Mouse (Mus musculus) forebrain, embryonic 13.5 days (tissue): ENCODE measurements around the gene Scrn1. TPM values are rescaled to one million over a fixed set of nuclear protein-coding genes. Genes with fewer than 3 reads are reported as not detected.

Experiments used
- ATAC-seq: fragments of 200-750 bp; cut with Nextera tagmentation; 2 replicates; pipeline ENCODE4 v1.8.0; 2017
- H3K27ac ChIP-seq: fragments of 300-500 bp; sonication (generic); 2 replicates; pipeline ENCODE4 v1.5.1; 2015; ENCODE audit warnings: inconsistent platforms, mild to moderate bottlenecking, moderate library complexity
- H3K27me3 ChIP-seq: fragments of 300-500 bp; sonication (generic); 2 replicates; pipeline ENCODE4 v1.6.1; 2015; ENCODE audit warnings: mild to moderate bottlenecking, inconsistent platforms
- H3K36me3 ChIP-seq: fragments of 300-500 bp; sonication (generic); 2 replicates; pipeline ENCODE4 v1.6.1; 2015; ENCODE audit warnings: mild to moderate bottlenecking, inconsistent platforms; ENCODE audit not compliant: poor library complexity, severe bottlenecking
- H3K4me1 ChIP-seq: fragments of 300-500 bp; sonication (generic); 2 replicates; pipeline ENCODE4 v1.6.1; 2015; ENCODE audit warnings: inconsistent platforms
- H3K4me2 ChIP-seq: fragments of 300-500 bp; sonication (generic); 2 replicates; pipeline ENCODE4 v1.6.1; 2015; ENCODE audit warnings: inconsistent platforms, mild to moderate bottlenecking, moderate library complexity
- H3K4me3 ChIP-seq: fragments of 300-500 bp; sonication (generic); 2 replicates; pipeline ENCODE4 v1.5.1; 2015; ENCODE audit warnings: mild to moderate bottlenecking, inconsistent platforms
- H3K9ac ChIP-seq: fragments of 300-500 bp; sonication (generic); 2 replicates; pipeline ENCODE4 v1.6.1; 2015; ENCODE audit warnings: mild to moderate bottlenecking, inconsistent platforms
- H3K9me3 ChIP-seq: fragments of 300-500 bp; sonication (generic); replicated peaks from 2 replicates; pipeline ENCODE4 v1.6.1; 2016; ENCODE audit warnings: inconsistent platforms
- WGBS: fragments of 180-500 bp; shearing (Covaris S2); methylation state at CpG from one replicate; pipeline ENCODE4 v1.1.7; 2015; 5-methylcytosine and 5-hydroxymethylcytosine counted together
- polyA plus RNA-seq: library from polyadenylated mRNA; unstranded; fragments of >200 nt; fragmentation: Nextera tagmentation; extraction: Ambion mirVana; gene quantifications from 2 replicates; pipeline ENCODE4 v1.2.1, GENCODE M21; 2015

The Scrn1 gene
- polyA plus RNA-seq, 1 experiment from 2014 or later = 129 TPM

- Histone ChIP-seq H3K9ac (peak overlapping the region; percentile 68), H3K4me2 (peak overlapping the region; percentile 79), H3K27me3 (no peaks in the 10 kb centered on the region), H3K4me1 (peaks cover 53% of the 10 kb centered on the region), H3K4me3 (peak overlapping the region; percentile 49), H3K36me3 (no peaks in the 10 kb centered on the region), H3K9me3 (no peaks in the 10 kb centered on the region), H3K27ac (0 out of 2 replicates have a peak overlapping the region, but pooled peaks have one; percentile 44)
- ATAC-seq = peak; percentile 93
- under 1% methylated on average over 20 of the region's 20 CpGs for WGBS
Measured at GRCm38 (mm10) chr6:54592938-54593535, 26.7 kb upstream of the Scrn1 start.

DNA sequence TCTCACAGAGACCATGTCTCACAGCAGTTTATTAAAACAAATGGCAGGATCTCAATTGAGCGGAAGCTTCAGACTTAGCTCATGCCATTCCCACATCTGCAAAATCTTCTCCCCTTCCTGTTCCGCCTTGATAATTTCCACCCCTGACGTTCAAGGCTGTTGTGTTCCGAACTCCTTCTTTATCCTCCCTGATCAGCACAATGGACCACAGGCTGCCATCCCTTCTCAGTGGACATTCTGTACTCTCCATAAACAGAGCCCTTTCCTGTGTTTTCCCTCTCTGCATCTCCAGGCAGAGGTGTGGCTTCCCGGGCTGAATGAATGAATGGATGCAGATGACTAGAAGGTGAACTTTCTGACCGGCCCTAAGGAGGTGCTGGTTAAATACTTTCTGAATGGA, 25.5 kb upstream of the Scrn1 start:
- Histone ChIP-seq H3K27me3 (no peaks in the 10 kb centered on the region), H3K4me1 (peaks cover 42% of the 10 kb centered on the region), H3K4me2 (peak overlapping the region; percentile 44), H3K4me3 (peak overlapping the region; percentile 15; the same call in 1 of the 2 replicates), H3K27ac (no peak overlapping the region), H3K9me3 (no peaks in the 10 kb centered on the region), H3K9ac (no peak overlapping the region; the same call in 1 of the 2 replicates), H3K36me3 (no peaks in the 10 kb centered on the region)
- ATAC-seq = no peak
- 41% methylated on average over 6 of the region's 6 CpGs for WGBS

DNA sequence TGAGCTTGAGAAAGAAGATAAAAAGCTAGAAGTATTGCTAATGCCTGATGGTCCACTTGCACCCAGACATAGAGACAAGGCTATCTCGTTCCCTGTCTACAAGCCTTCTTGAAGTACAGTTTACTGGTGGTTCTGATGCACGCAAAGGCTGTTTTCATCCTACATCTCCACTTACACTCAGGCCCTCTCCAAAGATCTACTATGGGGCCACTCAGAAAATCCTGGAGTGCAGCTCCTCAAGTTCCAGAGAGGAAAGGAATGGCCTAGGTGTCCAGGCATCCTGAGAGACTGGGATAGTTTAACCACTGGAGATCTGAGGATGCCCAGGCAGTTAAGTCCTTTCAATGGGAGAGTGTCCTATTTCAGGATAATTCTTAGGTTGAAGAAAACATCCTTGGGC, 24.4 kb upstream of the Scrn1 start:
- ATAC-seq = no peak
- Histone ChIP-seq H3K9me3 (no peaks in the 10 kb centered on the region), H3K27me3 (no peaks in the 10 kb centered on the region), H3K4me3 (no peak overlapping the region), H3K36me3 (no peaks in the 10 kb centered on the region), H3K4me1 (peaks cover 31% of the 10 kb centered on the region), H3K9ac (no peak overlapping the region), H3K27ac (no peak overlapping the region), H3K4me2 (no peak overlapping the region)
- 95% methylated on average over 2 of the region's 2 CpGs for WGBS

DNA sequence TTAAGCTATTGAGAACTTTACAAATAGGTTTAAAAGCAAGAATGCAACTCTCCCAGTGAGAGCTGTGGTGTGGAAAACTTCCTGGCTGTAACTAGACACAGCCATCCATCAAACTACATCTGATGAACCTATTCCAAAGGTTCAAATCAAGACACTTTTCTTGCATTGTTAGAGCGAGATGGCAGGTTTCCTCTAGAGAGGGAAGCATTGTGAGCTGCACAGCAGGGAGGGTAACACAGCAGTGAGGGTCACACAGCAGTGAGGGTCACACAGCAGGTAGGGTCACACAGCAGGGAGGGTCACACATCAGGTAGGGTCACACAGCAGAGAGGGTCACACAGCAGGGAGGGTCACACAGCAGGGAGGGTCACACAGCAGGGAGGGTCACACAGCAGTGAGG, 21.9 kb upstream of the Scrn1 start:
- no peak overlapping the region for H3K4me2 ChIP-seq
- no peaks in the 10 kb centered on the region for H3K27me3 ChIP-seq
- no peak overlapping the region for H3K9ac ChIP-seq
- ATAC-seq = no peak
- WGBS = 35% methylated on average over 1 of the region's 1 CpGs
- H3K4me1 ChIP-seq = peaks cover 19% of the 10 kb centered on the region
- no peaks in the 10 kb centered on the region for H3K9me3 ChIP-seq
- H3K4me3 ChIP-seq = no peak overlapping the region
- H3K36me3 ChIP-seq = no peaks in the 10 kb centered on the region
- no peak overlapping the region for H3K27ac ChIP-seq

- 92% methylated on average over 4 of the region's 4 CpGs for WGBS
- no peak for ATAC-seq
Measured at GRCm38 (mm10) chr6:54587683-54588082, 21.4 kb upstream of the Scrn1 start.

DNA sequence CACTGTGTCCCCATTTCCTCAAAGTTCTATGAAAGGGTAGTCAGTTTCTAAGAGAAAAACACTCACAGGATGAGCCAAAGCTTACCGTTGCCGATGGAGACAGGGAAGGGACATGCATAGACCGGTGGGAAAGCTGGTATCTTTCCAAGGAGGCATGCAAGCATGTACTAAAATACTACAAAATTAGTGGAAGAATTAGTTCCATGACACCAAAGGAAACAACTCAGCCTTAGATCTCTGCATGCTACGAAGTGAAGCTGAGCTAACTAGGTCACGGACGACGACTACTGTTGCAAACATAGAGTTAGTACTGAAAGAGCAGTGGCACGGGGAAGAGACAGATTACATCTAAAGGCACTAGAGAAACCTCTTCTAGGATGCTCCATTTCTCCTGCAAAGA, 20.6 kb upstream of the Scrn1 start:
- H3K9me3 ChIP-seq = no peaks in the 10 kb centered on the region
- WGBS = 76% methylated on average over 8 of the region's 8 CpGs
- no peak overlapping the region for H3K4me3 ChIP-seq
- no peak overlapping the region for H3K9ac ChIP-seq
- no peaks in the 10 kb centered on the region for H3K36me3 ChIP-seq
- ATAC-seq = no peak
- H3K4me1 ChIP-seq = peaks cover 13% of the 10 kb centered on the region
- no peak overlapping the region for H3K4me2 ChIP-seq
- H3K27me3 ChIP-seq = no peaks in the 10 kb centered on the region
- H3K27ac ChIP-seq = no peak overlapping the region

More at GRCm38 (mm10) chr6:54587683-54588082, 21.4 kb upstream of the Scrn1 start:
- H3K27ac ChIP-seq = no peak overlapping the region
- no peak overlapping the region for H3K4me2 ChIP-seq
- H3K4me1 ChIP-seq = peaks cover 19% of the 10 kb centered on the region
- no peak overlapping the region for H3K9ac ChIP-seq
- H3K27me3 ChIP-seq = no peaks in the 10 kb centered on the region
- no peak overlapping the region for H3K4me3 ChIP-seq
- H3K9me3 ChIP-seq = no peaks in the 10 kb centered on the region
- H3K36me3 ChIP-seq = no peaks in the 10 kb centered on the region

- H3K36me3 ChIP-seq = no peaks in the 10 kb centered on the region
- WGBS = 25% methylated on average over 2 of the region's 2 CpGs
- peaks cover 6% of the 10 kb centered on the region for H3K4me1 ChIP-seq
- H3K4me2 ChIP-seq = no peak overlapping the region
- H3K9ac ChIP-seq = no peak overlapping the region
- H3K27me3 ChIP-seq = no peaks in the 10 kb centered on the region
- no peaks in the 10 kb centered on the region for H3K9me3 ChIP-seq
- no peak overlapping the region for H3K4me3 ChIP-seq
- no peak for ATAC-seq
- H3K27ac ChIP-seq = no peak overlapping the region
Measured at GRCm38 (mm10) chr6:54586175-54586574, 19.9 kb upstream of the Scrn1 start.

- Histone ChIP-seq H3K4me1 (peaks cover 54% of the 10 kb centered on the region), H3K9me3 (no peaks in the 10 kb centered on the region), H3K36me3 (no peaks in the 10 kb centered on the region), H3K27ac (0 out of 2 replicates have a peak overlapping the region, but pooled peaks have one; percentile 45), H3K4me3 (no peak overlapping the region), H3K9ac (no peak overlapping the region), H3K4me2 (peak overlapping the region; percentile 36), H3K27me3 (no peaks in the 10 kb centered on the region)
- WGBS = 14% methylated on average over 6 of the region's 6 CpGs
- peak; percentile 44 for ATAC-seq
Measured at GRCm38 (mm10) chr6:54573218-54573955, 7.1 kb upstream of the Scrn1 start.

DNA sequence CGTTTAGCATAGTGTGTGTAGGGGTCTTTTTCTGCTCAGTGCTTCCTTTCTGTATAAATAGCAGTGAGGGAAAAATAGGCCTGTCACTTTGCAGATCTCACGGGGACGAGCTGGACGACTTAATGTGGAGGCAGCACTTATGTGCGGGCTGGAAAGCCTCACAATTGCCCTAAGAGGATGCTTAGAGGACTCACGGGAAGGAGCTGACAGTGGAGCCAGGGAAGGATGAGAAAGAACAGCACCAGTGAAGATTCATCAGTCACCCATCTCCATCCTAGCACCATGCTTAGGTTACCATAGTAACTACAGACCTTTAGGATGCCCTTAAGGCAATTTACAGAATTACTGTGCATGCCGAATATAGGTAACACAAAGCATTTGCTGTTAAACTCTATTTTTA, 3.5 kb upstream of the Scrn1 start:
- ATAC-seq = no peak; the same call in 1 of the 2 replicates
- H3K27me3 ChIP-seq = no peaks in the 10 kb centered on the region
- no peak overlapping the region for H3K4me3 ChIP-seq
- no peak overlapping the region for H3K4me2 ChIP-seq
- H3K9me3 ChIP-seq = no peaks in the 10 kb centered on the region
- H3K9ac ChIP-seq = no peak overlapping the region
- 24% methylated on average over 7 of the region's 7 CpGs for WGBS
- peaks cover 69% of the 10 kb centered on the region for H3K4me1 ChIP-seq
- H3K27ac ChIP-seq = peak overlapping the region; percentile 58
- H3K36me3 ChIP-seq = no peaks in the 10 kb centered on the region

- Histone ChIP-seq H3K9me3 (no peaks in the 10 kb centered on the region), H3K36me3 (no peaks in the 10 kb centered on the region), H3K9ac (peak overlapping the region; percentile 77), H3K4me1 (peaks cover 76% of the 10 kb centered on the region), H3K27me3 (no peaks in the 10 kb centered on the region), H3K4me3 (peak overlapping the region; percentile 80), H3K27ac (peak overlapping the region; percentile 84), H3K4me2 (peak overlapping the region; percentile 77)
- WGBS = 6% methylated on average over 6 of the region's 6 CpGs
- no peak for ATAC-seq
Measured at GRCm38 (mm10) chr6:54566546-54566919, 244 bp upstream of the Scrn1 start.

DNA sequence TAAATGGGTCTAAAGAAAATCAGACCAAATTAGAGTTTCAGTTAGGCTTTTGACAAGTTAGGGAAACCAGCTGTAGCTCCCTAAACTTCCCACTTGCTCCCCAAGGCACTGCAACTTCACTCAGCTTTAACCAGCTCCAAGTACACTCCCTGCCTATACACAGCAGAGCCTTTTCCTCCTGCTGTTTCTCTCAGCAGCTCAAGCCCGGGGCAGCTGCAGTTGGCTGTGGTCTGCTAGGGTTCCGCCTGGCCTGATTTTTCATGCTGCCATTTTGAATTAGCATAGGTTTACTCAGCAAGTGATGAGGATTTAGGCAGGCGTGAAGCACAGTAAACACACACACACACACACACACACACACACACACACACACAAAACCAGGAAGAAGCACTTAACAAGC, 1.3 kb downstream of the Scrn1 start:
- Histone ChIP-seq H3K36me3 (no peaks in the 10 kb centered on the region), H3K4me3 (peak overlapping the region; percentile 80), H3K4me2 (peak overlapping the region; percentile 77), H3K9ac (peak overlapping the region; percentile 77), H3K27me3 (no peaks in the 10 kb centered on the region), H3K9me3 (no peaks in the 10 kb centered on the region), H3K4me1 (peaks cover 73% of the 10 kb centered on the region), H3K27ac (peak overlapping the region; percentile 84)
- 5% methylated on average over 3 of the region's 3 CpGs for WGBS
- ATAC-seq = peak; percentile 39

DNA sequence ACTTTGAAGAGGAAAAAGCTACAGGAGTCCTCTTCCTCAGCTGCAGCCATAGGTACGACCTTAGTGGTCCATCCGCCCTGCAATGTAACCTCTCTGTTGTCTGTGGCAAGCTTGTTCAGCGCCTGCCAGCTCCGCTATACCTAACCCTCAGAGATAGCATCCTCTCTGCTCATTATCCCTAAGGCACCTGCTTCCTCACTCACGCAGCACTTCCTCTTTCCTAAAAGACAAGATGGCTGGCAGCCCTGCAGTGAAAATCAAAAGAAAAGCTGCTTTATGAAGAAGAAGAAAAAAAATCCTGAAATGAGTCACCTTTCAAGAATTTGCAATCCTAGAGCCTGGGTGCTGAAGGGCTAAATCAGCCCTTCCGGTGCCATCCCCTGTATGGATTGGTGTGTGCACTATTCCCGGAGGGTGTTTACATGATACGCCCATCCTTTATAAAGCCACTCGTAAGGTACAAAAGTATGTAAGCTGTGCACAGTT, 1.7 kb downstream of the Scrn1 start:
- H3K4me2 ChIP-seq = peak overlapping the region; percentile 77
- peak overlapping the region; percentile 80 for H3K4me3 ChIP-seq
- no peaks in the 10 kb centered on the region for H3K9me3 ChIP-seq
- H3K36me3 ChIP-seq = no peaks in the 10 kb centered on the region
- H3K4me1 ChIP-seq = peaks cover 74% of the 10 kb centered on the region
- peak overlapping the region; percentile 84 for H3K27ac ChIP-seq
- no peak for ATAC-seq
- peak overlapping the region; percentile 77 for H3K9ac ChIP-seq
- no peaks in the 10 kb centered on the region for H3K27me3 ChIP-seq
- WGBS = 29% methylated on average over 9 of the region's 9 CpGs
